Mouse (Mus musculus): ENCODE results near the gene Hist2h2ab. TPM values are rescaled to one million over a fixed set of nuclear protein-coding genes. Genes with fewer than 3 reads are reported as not detected.
"Not testable (repeated sequence)": the region's sequence is repeated elsewhere in the genome, so short reads cannot be mapped to it uniquely, and the experiment has no call there.

The Hist2h2ab gene
- total RNA-seq, 2 experiments from 2014 or later = 16.7 to 16.8 TPM

DNA sequence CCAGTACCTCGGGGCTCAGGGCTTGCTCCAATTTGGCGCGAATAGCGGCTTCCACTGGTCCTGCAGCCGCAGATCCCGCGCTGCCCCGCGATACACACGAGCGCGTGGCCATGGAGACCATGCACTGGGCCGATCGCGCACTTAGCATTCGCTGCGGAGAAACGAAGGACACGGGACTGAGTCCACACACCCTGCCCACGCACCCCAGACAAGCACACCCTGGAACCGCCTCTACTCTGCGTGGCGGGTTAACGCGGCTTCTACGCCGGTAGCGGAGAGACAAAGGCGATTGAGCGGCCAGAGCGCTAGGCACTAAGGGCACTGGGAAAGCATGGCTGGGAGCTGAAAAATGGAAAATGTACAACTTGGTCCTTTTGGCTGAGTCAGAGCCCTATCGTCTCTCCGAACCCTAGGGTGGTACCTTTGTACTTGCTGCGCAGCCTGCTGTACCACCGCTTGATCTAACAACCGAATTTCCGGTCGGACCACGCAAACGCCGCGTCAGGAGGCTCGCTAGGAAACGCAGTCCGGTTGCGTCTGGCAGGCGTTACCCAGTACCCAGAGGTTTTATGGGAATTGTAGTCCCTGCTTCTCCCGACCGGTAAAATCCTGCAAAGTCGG, 22.4 kb upstream of the Hist2h2ab start:
- peak; percentile 84 to 88 for DNase-seq (ENCODE audit: low spot score in 2 of 2)

DNA sequence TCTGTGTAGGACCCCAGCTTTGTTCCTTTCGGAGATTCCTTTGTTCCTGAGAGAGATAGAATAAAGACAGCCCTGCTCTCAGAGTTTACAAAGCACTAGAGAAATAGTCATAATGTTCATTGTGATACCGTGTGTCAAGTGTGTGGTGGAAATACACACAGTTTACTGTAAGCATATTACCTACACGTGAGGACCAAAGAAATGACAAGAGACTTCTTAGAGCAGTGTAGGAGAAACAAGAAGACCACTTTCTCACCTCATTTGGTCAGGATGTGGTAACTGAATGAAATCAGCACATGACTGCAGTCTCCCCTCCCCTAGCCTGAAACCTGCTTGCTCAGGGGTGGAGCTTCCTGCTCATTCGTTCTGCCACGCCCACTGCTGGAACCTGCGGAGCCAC, 21.5 kb upstream of the Hist2h2ab start:
- DNase-seq (ENCODE audit: low spot score in 2 of 2) = no peak

DNA sequence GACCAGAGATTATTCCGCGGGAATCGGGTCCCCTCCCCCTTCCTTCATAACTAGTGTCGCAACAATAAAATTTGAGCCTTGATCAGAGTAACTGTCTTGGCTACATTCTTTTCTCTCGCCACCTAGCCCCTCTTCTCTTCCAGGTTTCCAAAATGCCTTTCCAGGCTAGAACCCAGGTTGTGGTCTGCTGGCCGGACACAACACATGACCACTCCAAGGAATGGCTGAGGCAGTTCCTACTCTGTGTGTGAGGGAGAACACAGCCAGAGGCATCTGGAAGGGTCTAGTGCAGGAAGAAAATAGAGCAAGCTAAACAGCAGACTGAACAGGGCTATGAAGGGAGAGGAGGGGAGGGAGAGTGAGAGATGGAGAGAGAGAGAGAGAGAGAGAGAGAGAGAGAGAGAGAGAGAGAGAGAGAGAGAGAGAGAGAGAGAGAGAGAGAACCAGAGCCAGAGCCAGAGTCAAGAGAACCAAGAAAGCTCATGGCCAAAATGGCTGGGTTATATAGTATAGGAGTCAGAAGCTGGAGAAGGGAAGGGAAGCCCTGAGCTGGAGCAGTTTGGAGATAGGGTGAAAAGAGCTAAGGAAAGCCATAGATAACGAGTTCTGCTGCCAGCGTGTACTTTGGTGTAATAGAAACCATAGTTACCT, 20.9 kb upstream of the Hist2h2ab start:
- not testable (repeated sequence) for DNase-seq (ENCODE audit: low spot score in 2 of 2)

DNA sequence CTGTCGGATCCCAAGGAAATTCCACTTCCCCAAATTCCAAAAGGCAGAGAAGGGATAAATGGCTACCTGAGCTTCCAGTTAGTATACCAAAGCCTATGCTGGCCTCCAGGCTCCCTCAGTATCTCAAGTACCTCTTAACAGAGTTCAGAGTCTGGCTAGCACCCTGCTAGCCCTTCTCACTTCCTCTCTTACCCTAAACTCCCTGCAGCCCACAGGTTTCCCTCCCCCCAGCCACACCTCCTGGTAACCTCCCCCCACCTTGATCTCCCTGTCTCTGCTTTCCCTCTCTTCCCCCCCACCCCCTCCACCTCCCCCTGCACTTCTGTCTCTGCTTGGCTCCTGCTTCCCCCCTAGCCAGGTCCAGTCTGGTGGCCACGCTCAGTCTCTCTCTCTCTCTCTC, 19.9 kb upstream of the Hist2h2ab start:
- DNase-seq (ENCODE audit: low spot score in 2 of 2) = no peak

DNA sequence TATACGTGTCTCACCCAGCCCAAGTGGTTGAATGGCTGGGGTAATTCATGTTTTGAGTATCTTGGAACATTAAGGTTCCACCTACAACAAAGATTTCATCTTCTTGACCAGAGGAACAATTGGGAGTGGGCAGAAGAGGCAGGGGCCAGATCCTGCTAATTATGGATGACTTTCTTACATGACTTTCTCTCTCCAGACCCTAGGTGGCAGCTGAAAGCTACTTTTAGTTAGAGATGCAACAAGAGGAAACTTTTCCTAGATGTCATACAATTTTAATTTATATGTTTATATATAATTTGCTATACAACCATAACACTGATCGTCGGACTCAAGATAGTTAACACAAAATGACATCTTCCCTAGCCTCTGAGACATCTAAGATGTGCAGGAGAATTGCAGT, 11.8 kb upstream of the Hist2h2ab start:
- no peak for DNase-seq (ENCODE audit: low spot score in 2 of 2)

DNA sequence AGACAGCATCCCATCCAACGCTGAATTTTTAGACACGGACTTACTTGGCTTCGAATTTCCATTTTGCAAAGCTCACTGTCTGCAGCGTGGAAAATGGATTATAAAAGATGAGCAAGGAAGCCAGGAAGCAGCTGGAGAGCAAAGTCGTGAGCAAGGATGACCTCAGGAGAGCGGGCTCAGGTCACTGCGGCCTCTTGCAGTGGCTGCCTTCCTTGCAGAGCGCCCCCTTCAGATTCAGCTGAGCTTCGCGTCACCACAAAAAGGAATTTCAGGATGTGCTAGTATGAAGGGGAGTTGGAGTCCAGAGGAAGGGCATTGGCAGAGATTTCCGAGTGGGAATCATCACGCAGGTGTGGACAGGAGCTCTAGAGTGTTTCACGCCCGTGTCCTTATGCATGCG, 10.4 kb upstream of the Hist2h2ab start:
- DNase-seq (ENCODE audit: low spot score in 2 of 2) = no peak

DNA sequence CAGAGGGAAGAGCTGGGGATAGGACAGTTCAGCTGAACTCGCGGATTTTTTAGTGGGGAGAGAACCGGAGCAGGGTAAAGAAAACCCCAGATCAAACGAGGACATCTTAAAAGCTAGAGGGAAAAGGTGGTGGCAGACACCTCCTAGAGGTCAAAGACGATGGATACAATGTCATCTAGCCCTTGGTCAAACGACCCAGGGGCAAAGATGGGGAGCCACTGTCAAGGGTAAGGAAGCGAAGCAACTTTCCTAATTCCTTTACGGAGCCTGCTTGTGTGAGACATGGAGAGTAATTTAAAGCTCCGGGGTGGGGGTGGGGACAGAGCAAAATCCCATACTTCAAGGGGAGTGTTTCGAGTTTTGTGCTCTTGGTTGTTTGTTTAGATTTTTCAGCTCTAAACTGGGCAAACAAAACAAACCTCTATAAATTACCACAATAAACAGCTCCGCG, 449 bp upstream of the Hist2h2ab start:
- DNase-seq (ENCODE audit: low spot score in 2 of 2) = no peak

DNA sequence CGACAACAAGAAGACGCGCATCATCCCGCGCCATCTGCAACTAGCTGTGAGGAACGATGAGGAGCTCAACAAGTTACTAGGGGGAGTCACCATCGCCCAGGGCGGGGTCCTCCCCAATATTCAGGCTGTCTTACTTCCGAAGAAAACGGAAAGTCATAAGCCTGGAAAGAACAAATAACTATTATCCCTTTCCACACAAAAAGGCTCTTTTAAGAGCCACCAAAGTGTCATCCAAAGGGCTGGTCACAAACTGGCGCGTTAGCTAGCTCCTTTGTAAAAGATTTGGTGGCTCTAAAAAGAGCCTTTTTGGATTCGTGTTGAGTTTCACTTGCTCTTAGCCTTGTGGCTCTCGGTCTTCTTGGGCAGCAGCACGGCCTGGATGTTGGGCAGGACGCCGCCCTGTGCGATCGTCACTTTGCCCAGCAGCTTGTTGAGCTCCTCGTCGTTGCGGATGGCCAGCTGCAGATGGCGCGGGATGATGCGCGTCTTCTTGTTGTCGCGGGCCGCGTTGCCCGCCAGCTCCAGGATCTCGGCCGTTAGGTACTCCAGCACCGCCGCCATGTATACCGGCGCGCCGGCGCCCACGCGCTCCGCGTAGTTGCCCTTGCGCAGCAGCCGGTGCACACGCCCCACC, 583 bp downstream of the Hist2h2ab start:
- peak in 1 of 2 experiments; percentile 69 for DNase-seq (ENCODE audit: low spot score in 2 of 2)

DNA sequence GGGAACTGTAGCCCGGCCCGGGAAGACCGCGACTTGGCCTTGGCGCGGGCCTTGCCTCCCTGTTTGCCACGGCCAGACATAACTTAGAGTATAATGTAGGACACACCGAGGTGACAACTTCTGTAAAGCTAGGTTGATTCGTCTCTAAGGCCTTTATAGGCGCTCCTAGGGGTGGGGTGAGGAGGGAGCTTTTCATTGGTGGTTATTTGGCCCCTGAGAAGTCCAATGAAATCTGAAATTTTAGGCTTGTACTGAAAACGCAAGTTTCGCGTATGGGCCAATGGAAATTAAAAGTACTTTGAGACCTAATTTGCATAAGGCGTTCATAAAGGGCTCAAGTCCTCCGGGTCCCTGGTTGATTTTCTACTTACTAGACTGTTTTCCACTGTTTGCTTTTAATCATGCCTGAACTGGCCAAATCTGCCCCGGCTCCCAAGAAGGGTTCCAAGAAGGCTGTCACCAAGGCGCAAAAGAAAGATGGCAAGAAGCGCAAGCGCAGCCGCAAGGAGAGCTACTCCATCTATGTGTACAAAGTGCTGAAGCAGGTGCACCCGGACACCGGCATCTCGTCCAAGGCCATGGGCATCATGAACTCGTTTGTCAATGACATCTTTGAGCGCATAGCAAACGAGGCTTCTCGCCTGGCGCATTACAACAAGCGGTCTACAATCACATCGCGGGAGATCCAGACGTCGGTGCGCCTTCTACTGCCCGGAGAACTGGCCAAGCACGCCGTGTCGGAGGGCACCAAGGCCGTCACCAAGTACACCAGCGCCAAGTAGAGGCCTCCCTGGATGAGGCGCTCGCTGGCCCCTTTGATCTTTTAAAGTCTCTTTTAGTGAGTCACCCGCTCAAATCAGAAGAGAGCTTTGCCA, 1.3 kb downstream of the Hist2h2ab start, which contains the start of the genes Hist2h2ac and Hist2h2be:
Gene Hist2h2ac (minus strand): TSS at position 116 of the 875 bp plus-strand sequence.
Gene Hist2h2be (plus strand): TSS at position 355 of the 875 bp plus-strand sequence.
- peak; percentile 59 to 81 for DNase-seq (ENCODE audit: low spot score in 2 of 2)

DNA sequence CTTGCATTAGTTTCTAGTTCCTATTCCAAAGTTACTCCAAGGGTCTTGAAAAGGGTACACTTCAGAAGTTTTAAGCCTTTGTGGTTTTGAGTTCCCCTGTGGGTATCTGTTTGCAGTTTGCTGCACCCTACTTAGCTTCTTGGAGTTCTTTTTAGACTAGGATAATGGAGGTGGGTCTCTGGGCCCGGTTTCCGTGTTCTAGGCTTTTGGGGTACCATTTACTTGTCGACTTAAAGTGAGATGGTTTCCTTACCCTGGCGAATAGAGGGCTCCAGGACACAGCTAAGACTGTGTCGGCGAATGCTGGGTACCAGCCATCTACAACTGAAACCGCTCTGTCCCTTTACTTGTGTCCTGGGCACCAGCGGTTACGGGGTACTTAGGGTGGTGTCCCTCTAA, 2.0 kb downstream of the Hist2h2ab start:
- DNase-seq (ENCODE audit: low spot score in 2 of 2) = no peak

DNA sequence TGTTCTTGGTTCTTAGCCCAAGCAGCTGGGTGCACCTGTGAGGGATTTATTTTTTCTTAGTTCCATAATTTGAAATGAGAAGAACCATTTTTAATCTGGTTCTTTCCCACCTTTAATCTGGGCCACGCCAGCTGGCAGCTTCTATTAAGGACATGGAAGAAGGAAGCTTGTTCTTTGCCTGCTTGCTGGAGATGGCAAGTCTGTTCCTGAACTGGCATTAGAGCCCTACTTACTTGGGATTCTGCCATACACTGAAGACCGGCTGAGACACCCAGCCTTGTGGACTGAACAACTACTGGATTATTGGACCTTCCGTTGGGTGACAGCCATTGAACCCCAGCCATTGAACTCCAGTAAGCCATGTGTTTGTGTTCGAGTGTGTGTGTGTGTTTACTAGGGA, 3.1 kb downstream of the Hist2h2ab start:
- no peak for DNase-seq (ENCODE audit: low spot score in 2 of 2)

DNA sequence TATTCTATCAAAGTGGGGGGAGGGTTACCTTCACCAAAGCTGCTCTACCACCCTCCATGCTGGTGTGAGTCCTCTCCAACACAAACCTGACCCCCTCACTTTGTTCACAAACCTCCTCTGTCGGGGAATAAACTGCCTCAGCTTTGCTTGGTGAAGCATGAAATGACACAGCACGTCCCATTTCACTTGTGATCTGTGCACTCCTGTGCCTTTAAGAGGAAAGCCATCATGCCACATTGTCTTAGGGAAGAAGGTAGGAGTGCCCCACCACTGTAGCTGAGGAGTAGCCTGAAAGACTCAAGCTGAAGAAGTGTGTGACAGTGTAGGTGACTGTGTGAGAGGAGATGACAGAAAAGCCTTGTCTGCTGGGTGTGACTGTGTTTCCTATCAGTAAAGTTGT, 5.8 kb downstream of the Hist2h2ab start:
- no peak for DNase-seq (ENCODE audit: low spot score in 2 of 2)

DNA sequence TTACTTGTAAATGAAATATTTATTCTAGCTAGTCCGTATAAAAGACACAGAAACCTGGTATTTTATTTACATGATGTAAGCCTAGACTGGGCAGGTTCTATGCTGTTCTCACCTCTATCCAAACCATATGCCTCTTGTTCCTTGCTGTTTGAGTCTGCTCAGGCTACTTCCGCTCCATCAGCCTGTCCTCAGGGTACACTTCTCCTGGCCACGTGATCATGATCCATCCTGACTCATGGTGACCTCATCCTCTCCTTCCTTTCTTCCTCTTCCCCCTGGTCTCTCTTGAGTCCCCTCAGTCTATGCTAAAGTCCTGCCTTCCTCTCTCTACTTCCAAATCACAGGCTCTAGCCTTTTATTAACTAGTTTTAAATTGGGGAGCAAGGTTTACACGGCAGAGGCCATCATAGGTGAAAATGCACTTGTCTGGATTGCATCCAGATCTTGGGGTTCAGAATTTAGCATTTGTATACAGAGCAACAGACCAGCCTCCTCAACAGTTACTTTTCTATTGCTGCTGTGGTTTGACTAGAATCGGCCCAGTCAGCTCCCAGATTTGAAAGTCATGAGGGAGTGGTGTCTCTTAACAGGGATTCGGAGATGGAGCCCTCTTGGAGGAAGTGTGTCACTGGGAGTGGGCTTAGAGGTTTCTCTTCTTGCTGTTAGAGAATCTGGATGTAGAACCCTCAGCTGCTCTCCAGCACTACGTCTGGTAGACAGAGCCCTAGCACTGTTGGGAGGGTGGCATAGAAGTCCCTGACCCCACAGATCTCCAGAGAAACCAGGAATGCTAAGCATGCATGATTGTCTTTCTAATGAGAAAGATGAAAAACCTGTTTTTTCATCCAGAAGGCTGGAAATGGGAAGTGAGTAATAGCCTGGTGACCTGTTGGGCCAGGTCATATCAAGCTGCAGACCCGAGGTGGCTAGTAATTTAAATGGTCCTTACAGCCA, 7.3 kb downstream of the Hist2h2ab start:
- no peak for DNase-seq (ENCODE audit: low spot score in 2 of 2)

DNA sequence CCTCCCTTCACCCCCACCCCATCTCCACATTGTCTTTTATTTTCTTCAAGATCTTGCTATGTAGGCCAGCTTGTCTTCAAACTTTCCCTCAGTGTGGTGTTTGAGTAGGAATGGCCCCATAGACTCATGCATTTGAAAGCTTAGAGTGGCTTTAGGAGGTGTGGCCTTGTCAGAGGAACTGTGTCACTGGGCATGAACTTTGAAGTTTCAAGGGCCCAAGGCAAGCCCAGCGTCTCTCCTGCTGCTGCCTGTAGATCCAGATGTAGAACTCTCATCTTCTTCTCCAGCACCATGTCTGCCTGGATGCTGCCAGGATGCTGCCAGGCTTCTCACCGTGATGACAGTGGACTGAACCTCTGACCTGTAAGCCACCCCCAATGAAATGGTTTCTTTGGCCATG, 9.2 kb downstream of the Hist2h2ab start:
- DNase-seq (ENCODE audit: low spot score in 2 of 2) = no peak

DNA sequence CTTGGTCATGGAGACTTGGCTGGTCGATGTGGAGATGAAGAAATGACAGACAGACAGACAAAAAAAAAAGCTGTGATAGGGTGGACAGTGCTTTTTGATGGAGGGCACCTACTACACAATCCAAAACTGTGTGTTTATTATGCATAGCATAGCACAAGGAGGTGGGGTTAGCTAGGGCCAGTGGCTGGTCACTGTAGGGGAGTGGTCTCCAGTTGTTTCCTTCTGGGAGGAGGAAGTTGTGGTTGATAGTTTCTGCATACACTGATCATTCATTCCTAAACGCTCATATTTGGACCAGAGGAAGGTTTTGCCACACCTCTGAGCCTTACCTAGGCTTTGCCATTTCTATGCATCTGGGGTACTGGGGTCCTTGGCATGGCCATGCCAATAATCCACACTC, 10.7 kb downstream of the Hist2h2ab start:
- no peak for DNase-seq (ENCODE audit: low spot score in 2 of 2)

DNA sequence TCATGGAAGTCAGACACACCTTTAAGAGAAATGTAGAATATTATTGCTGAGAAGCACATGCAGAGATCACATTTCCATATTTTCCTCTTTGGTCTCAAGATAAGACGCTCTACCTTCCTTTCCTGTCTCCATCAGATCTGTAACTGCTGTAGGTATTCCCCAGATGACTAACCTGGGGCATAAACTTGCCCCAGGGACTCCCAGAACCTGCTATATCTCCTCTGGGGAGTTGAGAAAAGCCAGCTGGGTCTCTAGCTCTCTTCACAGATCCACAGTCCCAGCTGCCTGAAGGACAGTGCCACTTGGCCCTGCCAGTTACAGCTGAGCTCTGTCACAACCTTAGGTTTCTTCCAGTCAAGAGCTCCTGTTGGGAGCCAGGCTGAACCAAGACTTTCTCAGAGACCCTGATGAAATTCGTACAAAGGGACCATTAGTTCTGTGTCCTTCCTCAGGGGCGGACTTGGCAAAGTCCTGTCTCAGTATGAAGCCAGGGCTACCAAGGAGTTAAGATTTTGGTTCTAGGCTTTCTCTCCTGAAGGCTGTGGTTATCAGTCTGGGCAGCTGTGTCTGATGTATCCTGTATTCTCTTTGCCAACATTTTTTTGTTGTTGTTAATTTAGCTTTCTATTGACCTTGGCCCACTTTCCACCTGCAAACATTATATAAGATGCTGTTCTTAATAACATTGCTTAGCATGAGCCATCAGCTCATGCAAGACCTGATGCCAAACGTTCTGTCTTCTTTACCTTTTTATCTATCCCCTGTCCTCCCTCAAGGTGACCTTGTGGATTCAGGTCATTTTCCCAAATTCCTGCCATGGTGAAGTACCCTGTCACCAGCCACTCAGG, 11.5 kb downstream of the Hist2h2ab start:
- no peak for DNase-seq (ENCODE audit: low spot score in 2 of 2)

DNA sequence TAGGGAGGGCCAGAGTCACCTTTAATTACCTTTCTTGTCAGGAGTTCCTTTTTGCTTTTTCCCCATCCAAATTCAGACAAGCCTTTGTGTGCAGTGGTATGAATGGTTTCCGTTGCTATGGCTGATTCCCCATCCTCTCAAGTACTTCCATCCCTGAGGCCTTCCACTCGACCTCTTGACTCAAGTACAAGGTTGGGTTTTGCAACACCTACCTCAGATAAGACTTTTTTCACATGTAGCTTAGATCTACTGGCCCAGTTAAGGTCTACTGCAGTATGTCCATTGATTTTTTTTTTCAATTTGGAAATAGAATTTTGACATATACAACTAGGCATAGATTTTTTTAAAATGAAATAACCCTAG, 12.1 kb downstream of the Hist2h2ab start:
- DNase-seq (ENCODE audit: low spot score in 2 of 2) = no peak

DNA sequence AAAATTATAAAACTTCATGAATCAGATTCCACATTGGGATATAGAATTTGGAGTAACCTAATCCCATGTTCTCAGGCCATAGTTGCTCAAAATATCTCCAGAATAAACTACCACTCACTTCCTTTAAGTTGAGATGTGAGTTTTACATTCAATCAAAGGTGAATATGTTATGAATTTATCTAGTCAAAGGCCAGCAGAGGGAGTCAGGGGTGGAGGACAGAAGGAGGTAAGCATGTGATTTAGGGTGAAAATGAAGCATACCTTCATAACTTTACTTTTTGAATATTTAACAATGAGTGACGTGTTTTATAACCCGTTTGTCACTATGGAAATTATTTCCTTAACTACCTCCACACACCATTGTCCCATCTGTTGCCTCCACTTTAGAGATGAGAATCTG, 15.2 kb downstream of the Hist2h2ab start:
- no peak for DNase-seq (ENCODE audit: low spot score in 2 of 2)

DNA sequence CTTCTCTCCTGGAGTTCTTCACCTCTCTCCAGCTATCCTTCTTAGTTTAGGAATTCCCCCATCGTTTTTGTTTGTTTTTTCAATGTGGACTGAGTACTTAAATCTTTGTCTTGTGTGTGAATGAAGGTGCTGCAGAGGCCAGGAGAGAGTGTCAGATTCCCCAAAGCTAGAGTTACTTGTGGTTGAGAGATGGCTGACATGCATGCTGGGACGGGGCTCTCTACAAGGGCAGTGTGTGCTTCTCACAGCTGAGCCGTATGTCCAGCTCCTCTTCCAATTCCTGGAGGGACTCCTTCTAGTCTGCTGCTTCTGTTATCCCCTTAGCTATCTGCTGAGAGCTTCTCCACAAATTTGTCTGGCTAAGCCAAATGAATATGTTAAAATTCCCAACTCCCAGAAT, 16.2 kb downstream of the Hist2h2ab start:
- no peak for DNase-seq (ENCODE audit: low spot score in 2 of 2)

All from layer of hippocampus, postnatal 10 days (tissue).